Mouse (Mus musculus) neural tube, embryonic 11.5 days (tissue): ENCODE measurements around the gene Hes7. TPM values are rescaled to one million over a fixed set of nuclear protein-coding genes. Genes with fewer than 3 reads are reported as not detected.

Source experiments
- ATAC-seq: fragments of 200-750 bp; cut with Nextera tagmentation; 2 replicates; pipeline ENCODE4 v1.8.0; 2017; ENCODE audit warnings: moderate number of reproducible peaks, mild to moderate bottlenecking, moderate TSS enrichment, moderate library complexity; ENCODE audit not compliant: insufficient read depth, low FRiP score, low TSS enrichment
- DNase-seq: peaks from one replicate; pipeline ENCODE4 v3.0.0-alpha.2; 2015; ENCODE audit warnings: low spot score
- H3K27ac ChIP-seq: fragments of 300-500 bp; sonication (generic); 2 replicates; pipeline ENCODE4 v1.5.1; 2014; ENCODE audit warnings: low read depth, mild to moderate bottlenecking, low read length
- H3K27me3 ChIP-seq: fragments of 300-500 bp; sonication (generic); 2 replicates; pipeline ENCODE4 v1.6.1; 2014; ENCODE audit warnings: mild to moderate bottlenecking, low read length, mixed read lengths; ENCODE audit not compliant: control insufficient read depth, insufficient read depth
- H3K36me3 ChIP-seq: fragments of 300-500 bp; sonication (generic); 2 replicates; pipeline ENCODE4 v1.6.1; 2014; ENCODE audit warnings: mild to moderate bottlenecking, low read length, moderate library complexity, mixed read lengths; ENCODE audit not compliant: control insufficient read depth, insufficient read depth
- H3K4me1 ChIP-seq: fragments of 300-500 bp; sonication (generic); 2 replicates; pipeline ENCODE4 v1.6.1; 2014; ENCODE audit warnings: low read length, mixed read lengths; ENCODE audit not compliant: control insufficient read depth, insufficient read depth
- H3K4me2 ChIP-seq: fragments of 300-500 bp; sonication (generic); 2 replicates; pipeline ENCODE4 v1.6.1; 2014; ENCODE audit warnings: low read depth, mild to moderate bottlenecking, moderate library complexity
- H3K4me3 ChIP-seq: fragments of 300-500 bp; sonication (generic); 2 replicates; pipeline ENCODE4 v1.5.1; 2014; ENCODE audit warnings: low read depth, low read length
- H3K9ac ChIP-seq: fragments of 300-500 bp; sonication (generic); 2 replicates; pipeline ENCODE4 v1.6.1; 2014; ENCODE audit warnings: mild to moderate bottlenecking, low read length
- H3K9me3 ChIP-seq: fragments of 300-500 bp; sonication (generic); 2 replicates; pipeline ENCODE4 v1.6.1; 2016; ENCODE audit warnings: low read length; ENCODE audit not compliant: control insufficient read depth
- WGBS: fragments of 180-500 bp; shearing (Covaris S2); extraction: QIAGEN DNeasy Blood & Tissue Kit; methylation state at CpG from one replicate; pipeline ENCODE4 v1.1.7; 2014; 5-methylcytosine and 5-hydroxymethylcytosine counted together
- polyA plus RNA-seq: library from polyadenylated mRNA; unstranded; fragments of >200 nt; fragmentation: Nextera tagmentation; extraction: Ambion mirVana; gene quantifications from 2 replicates; pipeline ENCODE4 v1.2.1, GENCODE M21; 2014

Hes7 gene
- polyA plus RNA-seq, 1 experiment from 2014 or later = 0.33 TPM

- Histone ChIP-seq H3K27ac (no peak overlapping the region), H3K9ac (no peak overlapping the region), H3K4me1 (peaks cover 10% of the 10 kb centered on the region), H3K9me3 (no peaks in the 10 kb centered on the region), H3K27me3 (no peaks in the 10 kb centered on the region), H3K4me3 (no peak overlapping the region), H3K36me3 (no peaks in the 10 kb centered on the region), H3K4me2 (no peak overlapping the region)
- 69% methylated on average over 6 of the region's 6 CpGs for WGBS
- ATAC-seq = no peak
- DNase-seq = no peak
Observed at GRCm38 (mm10) chr11:69085608-69086007, 34.6 kb upstream of the Hes7 start.

- DNase-seq (no peak), ATAC-seq (no peak)
- WGBS = 67% methylated on average over 6 of the region's 6 CpGs
- Histone ChIP-seq H3K9me3 (no peaks in the 10 kb centered on the region), H3K4me3 (no peak overlapping the region), H3K27me3 (no peaks in the 10 kb centered on the region), H3K27ac (no peak overlapping the region), H3K4me1 (peaks cover 10% of the 10 kb centered on the region), H3K9ac (no peak overlapping the region), H3K4me2 (no peak overlapping the region), H3K36me3 (no peaks in the 10 kb centered on the region)
Observed at GRCm38 (mm10) chr11:69086390-69086789, 33.8 kb upstream of the Hes7 start.

- Histone ChIP-seq H3K27ac (peak overlapping the region; percentile 40; the same call in 1 of the 2 replicates), H3K4me2 (no peak overlapping the region), H3K9ac (no peak overlapping the region), H3K9me3 (no peaks in the 10 kb centered on the region), H3K27me3 (no peaks in the 10 kb centered on the region), H3K4me1 (peaks cover 10% of the 10 kb centered on the region), H3K4me3 (no peak overlapping the region), H3K36me3 (no peaks in the 10 kb centered on the region)
- DNase-seq = no peak
- no peak for ATAC-seq
- WGBS = 30% methylated on average over 4 of the region's 4 CpGs
Observed at GRCm38 (mm10) chr11:69087082-69087481, 33.1 kb upstream of the Hes7 start.

- DNase-seq (no peak), ATAC-seq (no peak)
- no peak overlapping the region; the same call in 1 of the 2 replicates for H3K9ac ChIP-seq
- WGBS = 77% methylated on average over 2 of the region's 2 CpGs
- H3K27ac ChIP-seq = no peak overlapping the region
- H3K36me3 ChIP-seq = no peaks in the 10 kb centered on the region
- no peak overlapping the region for H3K4me2 ChIP-seq
- peak overlapping the region; percentile 96; the same call in 1 of the 2 replicates for H3K4me3 ChIP-seq
- H3K27me3 ChIP-seq = no peaks in the 10 kb centered on the region
- H3K9me3 ChIP-seq = no peaks in the 10 kb centered on the region
- peaks cover 10% of the 10 kb centered on the region for H3K4me1 ChIP-seq
Observed at GRCm38 (mm10) chr11:69087597-69087996, 32.6 kb upstream of the Hes7 start.

- ATAC-seq (peak; percentile 86), DNase-seq (peak; percentile 96)
- Histone ChIP-seq H3K27ac (peak within 1 kb of the TSS; percentile 89), H3K4me2 (peak within 1 kb of the TSS; percentile 99), H3K27me3 (no peaks in the 10 kb centered on the region), H3K36me3 (no peaks in the 10 kb centered on the region), H3K9me3 (no peaks in the 10 kb centered on the region), H3K4me3 (peak within 1 kb of the TSS; percentile 96), H3K4me1 (peaks cover 10% of the 10 kb centered on the region), H3K9ac (peak within 1 kb of the TSS; percentile 99)
- WGBS = 1% methylated on average over 49 of the region's 67 CpGs
Observed at GRCm38 (mm10) chr11:69088103-69088855, 31.9 kb upstream of the Hes7 start, which contains the start of gene Vamp2. Gene Vamp2 (plus strand): TSS chr11:69088490.

- Histone ChIP-seq H3K4me2 (peak overlapping the region; percentile 99), H3K27ac (peak overlapping the region; percentile 89), H3K9me3 (no peaks in the 10 kb centered on the region), H3K4me3 (peak overlapping the region; percentile 96), H3K4me1 (peaks cover 10% of the 10 kb centered on the region), H3K36me3 (no peaks in the 10 kb centered on the region), H3K9ac (peak overlapping the region; percentile 99), H3K27me3 (no peaks in the 10 kb centered on the region)
- 13% methylated on average over 25 of the region's 25 CpGs for WGBS
- ATAC-seq = 0 out of 2 replicates have a peak, but pooled peaks have one; percentile 20
- no peak for DNase-seq
Observed at GRCm38 (mm10) chr11:69088856-69089615, 31.2 kb upstream of the Hes7 start.

GRCm38 (mm10) chr11:69089616-69090290 lies 30.5 kb upstream of the Hes7 start:
- 90% methylated on average over 12 of the region's 12 CpGs for WGBS
- H3K27ac ChIP-seq = no peak overlapping the region
- DNase-seq (no peak), ATAC-seq (no peak)
- no peaks in the 10 kb centered on the region for H3K36me3 ChIP-seq
- peak overlapping the region; percentile 96 for H3K4me3 ChIP-seq
- H3K9ac ChIP-seq = peak overlapping the region; percentile 99
- peak overlapping the region; percentile 99 for H3K4me2 ChIP-seq
- no peaks in the 10 kb centered on the region for H3K27me3 ChIP-seq
- H3K9me3 ChIP-seq = no peaks in the 10 kb centered on the region
- peaks cover 12% of the 10 kb centered on the region for H3K4me1 ChIP-seq

GRCm38 (mm10) chr11:69090367-69090766 lies 29.8 kb upstream of the Hes7 start:
- H3K4me3 ChIP-seq = no peak overlapping the region
- no peaks in the 10 kb centered on the region for H3K9me3 ChIP-seq
- WGBS = 73% methylated on average over 6 of the region's 6 CpGs
- ATAC-seq (no peak), DNase-seq (no peak)
- H3K27ac ChIP-seq = no peak overlapping the region
- H3K36me3 ChIP-seq = no peaks in the 10 kb centered on the region
- H3K4me2 ChIP-seq = no peak overlapping the region
- no peak overlapping the region for H3K9ac ChIP-seq
- no peaks in the 10 kb centered on the region for H3K27me3 ChIP-seq
- peaks cover 14% of the 10 kb centered on the region for H3K4me1 ChIP-seq
